Mouse (Mus musculus): ENCODE data around the gene Alkal2. TPM values are rescaled to one million over a fixed set of nuclear protein-coding genes. Genes with fewer than 3 reads are reported as not detected.

Gene Alkal2
- polyA plus RNA-seq, 1 experiment from 2014 or later = 0.89 TPM

DNA sequence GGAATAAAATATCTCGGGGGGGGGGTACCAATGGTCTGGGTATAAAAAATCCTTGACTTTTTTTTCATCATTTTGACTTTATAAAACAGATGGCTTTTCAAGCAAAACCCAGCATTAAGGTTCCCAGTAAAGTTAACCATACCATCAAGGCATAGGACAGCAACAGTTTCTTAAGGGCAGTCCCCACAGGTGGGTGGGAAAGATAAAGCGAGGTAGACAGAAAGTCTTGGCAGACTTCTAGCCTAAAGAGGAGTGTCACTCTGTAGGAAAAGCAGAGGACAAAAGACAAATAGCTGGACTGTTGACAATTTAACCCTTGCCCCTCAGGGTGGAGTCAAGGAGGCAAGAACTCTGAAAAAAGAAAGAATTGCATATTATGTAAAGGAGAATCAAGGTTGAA lies 25.8 kb downstream of the Alkal2 start:
- DNase-seq (ENCODE audit: low spot score) (no peak), ATAC-seq (replicated peaks; ENCODE audit: low FRiP score, low TSS enrichment, low read depth) (no peak)
- H3K4me3 ChIP-seq (ENCODE audit: low read depth, low read length) = no peak overlapping the region
- H3K9me3 ChIP-seq (ENCODE audit: control insufficient read depth, low read length) = no peaks in the 10 kb centered on the region
- H3K4me1 ChIP-seq (replicated peaks; ENCODE audit: control insufficient read depth, insufficient read depth, low read length) = peaks cover 17% of the 10 kb centered on the region
- H3K27me3 ChIP-seq (replicated peaks; ENCODE audit: control insufficient read depth, insufficient read depth, low read length) = no peaks in the 10 kb centered on the region
- H3K36me3 ChIP-seq (ENCODE audit: control insufficient read depth, insufficient read depth, low read length) = peaks cover 5% of the 10 kb centered on the region
- no peak overlapping the region for H3K27ac ChIP-seq (ENCODE audit: low read depth)
- WGBS = 80% methylated on average over 2 of the region's 2 CpGs
- H3K9ac ChIP-seq (ENCODE audit: low read length) = no peak overlapping the region
- H3K4me2 ChIP-seq (ENCODE audit: low read length) = peak overlapping the region; percentile 89; the same call in 1 of the 2 replicates

DNA sequence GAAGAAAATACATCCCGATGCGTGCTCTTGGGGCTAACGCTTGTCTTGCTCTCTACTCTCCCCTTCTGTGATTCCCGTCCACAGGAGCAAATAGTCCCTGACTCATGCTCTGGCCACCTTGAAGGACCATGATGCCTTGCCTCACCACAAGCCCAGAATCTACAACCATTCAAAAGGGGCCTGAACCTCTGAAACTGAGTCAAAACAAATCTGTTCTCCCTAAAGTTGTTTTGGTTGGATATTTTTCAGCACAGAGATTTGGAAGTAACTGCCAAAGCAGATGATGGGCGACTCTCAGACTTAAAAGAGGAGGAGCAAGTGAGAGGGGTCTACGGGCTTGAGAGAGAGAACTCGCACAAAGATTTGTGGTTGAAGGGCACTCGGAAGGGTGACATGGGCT lies 26.7 kb downstream of the Alkal2 start:
- H3K27ac ChIP-seq (ENCODE audit: low read depth) = no peak overlapping the region
- no peaks in the 10 kb centered on the region for H3K9me3 ChIP-seq (ENCODE audit: control insufficient read depth, low read length)
- H3K36me3 ChIP-seq (ENCODE audit: control insufficient read depth, insufficient read depth, low read length) = peaks cover 5% of the 10 kb centered on the region
- DNase-seq (ENCODE audit: low spot score) = no peak
- WGBS = 18% methylated on average over 8 of the region's 8 CpGs
- H3K4me1 ChIP-seq (replicated peaks; ENCODE audit: control insufficient read depth, insufficient read depth, low read length) = peaks cover 17% of the 10 kb centered on the region
- H3K27me3 ChIP-seq (replicated peaks; ENCODE audit: control insufficient read depth, insufficient read depth, low read length) = no peaks in the 10 kb centered on the region
- peak overlapping the region; percentile 57 for H3K4me3 ChIP-seq (ENCODE audit: low read depth, low read length)
- peak overlapping the region; percentile 69 for H3K9ac ChIP-seq (ENCODE audit: low read length)
- peak overlapping the region; percentile 89 for H3K4me2 ChIP-seq (ENCODE audit: low read length)
- no peak for ATAC-seq (replicated peaks; ENCODE audit: low FRiP score, low TSS enrichment, low read depth)

DNA sequence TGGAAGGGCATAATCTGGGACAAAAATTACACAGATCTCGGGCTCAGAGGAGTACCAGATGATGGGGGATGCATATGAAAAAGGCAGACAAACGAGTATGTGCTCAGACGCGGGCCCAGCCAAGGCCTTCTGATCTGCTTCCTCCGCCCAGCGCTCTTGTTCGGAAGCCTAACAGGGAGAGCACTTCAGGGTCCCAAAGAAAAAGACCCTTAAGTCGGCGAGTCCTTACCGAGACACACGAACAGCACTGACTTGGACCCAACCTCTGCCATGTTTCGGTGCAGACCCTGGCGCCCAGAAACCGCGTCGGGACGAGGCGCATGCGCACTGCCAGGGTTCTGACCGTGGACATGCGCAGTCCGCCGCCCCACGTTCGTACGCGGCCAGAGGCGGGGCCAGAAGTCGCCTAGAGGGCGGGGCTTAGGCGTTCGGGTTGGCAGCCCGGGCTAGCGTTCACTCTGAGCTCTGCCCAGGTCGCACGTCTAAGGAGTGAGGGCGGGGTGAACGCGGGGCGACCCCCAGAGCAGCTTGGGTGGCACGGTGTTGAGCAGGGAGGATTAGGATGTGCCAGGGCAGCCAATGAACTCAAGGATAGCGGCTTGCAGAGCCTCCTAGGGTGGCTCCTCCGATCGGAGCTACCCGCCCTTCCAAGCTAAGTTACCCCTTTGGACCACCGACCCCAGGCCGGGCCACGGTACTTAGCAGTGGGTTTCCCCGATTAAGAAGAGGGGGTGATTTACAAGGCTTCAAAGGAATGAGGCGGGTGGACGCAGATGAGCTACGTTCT lies 27.3 kb downstream of the Alkal2 start, which contains the start of the genes Acp1 and Sh3yl1:
Acp1 (minus strand) TSS at position 329 of the 787 bp plus-strand sequence.
Sh3yl1 (plus strand) TSS at position 408 of the 787 bp plus-strand sequence.
- H3K9me3 ChIP-seq (ENCODE audit: control insufficient read depth, low read length) = no peaks in the 10 kb centered on the region
- H3K4me1 ChIP-seq (replicated peaks; ENCODE audit: control insufficient read depth, insufficient read depth, low read length) = peaks cover 17% of the 10 kb centered on the region

DNA sequence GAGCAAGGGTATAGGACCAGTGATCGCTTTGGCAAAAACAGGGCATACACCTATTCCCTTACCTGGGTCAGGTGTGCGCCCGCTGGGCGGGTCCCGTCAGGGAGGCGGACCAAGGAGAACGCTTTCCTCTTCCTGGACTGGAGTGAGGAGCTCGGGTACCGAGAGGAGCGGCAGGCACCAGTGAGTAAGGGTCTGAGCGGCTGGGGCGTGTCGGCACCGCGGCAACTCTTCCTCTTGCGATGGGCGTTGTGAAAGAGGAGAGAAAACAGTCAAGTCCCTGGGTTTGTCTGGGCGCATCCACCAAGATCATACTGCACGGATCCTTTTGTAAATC lies 27.9 kb downstream of the Alkal2 start:
- WGBS = under 1% methylated on average over 19 of the region's 19 CpGs
- Histone ChIP-seq H3K27me3 (replicated peaks; ENCODE audit: control insufficient read depth, insufficient read depth, low read length) (no peaks in the 10 kb centered on the region), H3K9me3 (ENCODE audit: control insufficient read depth, low read length) (no peaks in the 10 kb centered on the region), H3K4me3 (ENCODE audit: low read depth, low read length) (peak overlapping the region; percentile 57), H3K9ac (ENCODE audit: low read length) (peak overlapping the region; percentile 69), H3K4me2 (ENCODE audit: low read length) (peak overlapping the region; percentile 93), H3K36me3 (ENCODE audit: control insufficient read depth, insufficient read depth, low read length) (peaks cover 5% of the 10 kb centered on the region), H3K27ac (ENCODE audit: low read depth) (0 out of 2 replicates have a peak overlapping the region, but pooled peaks have one; percentile 22), H3K4me1 (replicated peaks; ENCODE audit: control insufficient read depth, insufficient read depth, low read length) (peaks cover 17% of the 10 kb centered on the region)
- ATAC-seq (replicated peaks; ENCODE audit: low FRiP score, low TSS enrichment, low read depth) = peak; percentile 87
- no peak for DNase-seq (ENCODE audit: low spot score)

More for the DNA sequence above, 27.3 kb downstream of the Alkal2 start, which contains the start of the genes Acp1 and Sh3yl1:
- ATAC-seq (replicated peaks; ENCODE audit: low FRiP score, low TSS enrichment, low read depth) (peak; percentile 96), DNase-seq (ENCODE audit: low spot score) (peak; percentile 95)
- Histone ChIP-seq H3K4me3 (ENCODE audit: low read depth, low read length) (peak within 1 kb of the TSS; percentile 57), H3K9ac (ENCODE audit: low read length) (peak within 1 kb of the TSS; percentile 69), H3K27ac (ENCODE audit: low read depth) (0 out of 2 replicates have a peak within 1 kb of the TSS, but pooled peaks have one; percentile 22), H3K27me3 (replicated peaks; ENCODE audit: control insufficient read depth, insufficient read depth, low read length) (no peaks in the 10 kb centered on the region), H3K36me3 (ENCODE audit: control insufficient read depth, insufficient read depth, low read length) (peaks cover 5% of the 10 kb centered on the region), H3K4me2 (ENCODE audit: low read length) (peak within 1 kb of the TSS; percentile 93)
- under 1% methylated on average over 52 of the region's 52 CpGs for WGBS

DNA sequence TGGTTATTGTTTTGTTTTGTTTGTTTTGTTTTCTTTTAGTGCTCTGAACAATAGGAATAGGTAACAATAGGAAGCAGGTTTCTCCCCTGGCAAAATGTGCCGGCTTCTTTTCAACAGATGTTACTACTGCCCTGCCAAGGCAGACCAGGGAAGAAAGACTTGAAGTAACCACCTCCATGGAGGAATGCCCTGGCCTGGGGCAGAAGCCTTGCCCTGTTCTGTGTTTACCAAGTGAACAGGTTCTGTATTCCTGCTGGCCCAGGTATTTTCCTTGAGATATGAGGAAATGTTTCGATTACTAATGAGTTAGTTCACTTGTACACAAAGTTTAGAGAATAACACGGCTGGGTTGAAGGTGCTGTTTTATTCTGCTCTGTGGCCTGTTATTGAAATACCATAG lies 28.7 kb downstream of the Alkal2 start:
- DNase-seq (ENCODE audit: low spot score) (no peak), ATAC-seq (replicated peaks; ENCODE audit: low FRiP score, low TSS enrichment, low read depth) (no peak)
- Histone ChIP-seq H3K36me3 (ENCODE audit: control insufficient read depth, insufficient read depth, low read length) (peaks cover 5% of the 10 kb centered on the region), H3K4me1 (replicated peaks; ENCODE audit: control insufficient read depth, insufficient read depth, low read length) (peaks cover 17% of the 10 kb centered on the region), H3K9ac (ENCODE audit: low read length) (no peak overlapping the region), H3K27ac (ENCODE audit: low read depth) (no peak overlapping the region), H3K4me3 (ENCODE audit: low read depth, low read length) (peak overlapping the region; percentile 57), H3K27me3 (replicated peaks; ENCODE audit: control insufficient read depth, insufficient read depth, low read length) (no peaks in the 10 kb centered on the region), H3K9me3 (ENCODE audit: control insufficient read depth, low read length) (no peaks in the 10 kb centered on the region), H3K4me2 (ENCODE audit: low read length) (peak overlapping the region; percentile 93)
- WGBS = 64% methylated on average over 3 of the region's 3 CpGs

DNA sequence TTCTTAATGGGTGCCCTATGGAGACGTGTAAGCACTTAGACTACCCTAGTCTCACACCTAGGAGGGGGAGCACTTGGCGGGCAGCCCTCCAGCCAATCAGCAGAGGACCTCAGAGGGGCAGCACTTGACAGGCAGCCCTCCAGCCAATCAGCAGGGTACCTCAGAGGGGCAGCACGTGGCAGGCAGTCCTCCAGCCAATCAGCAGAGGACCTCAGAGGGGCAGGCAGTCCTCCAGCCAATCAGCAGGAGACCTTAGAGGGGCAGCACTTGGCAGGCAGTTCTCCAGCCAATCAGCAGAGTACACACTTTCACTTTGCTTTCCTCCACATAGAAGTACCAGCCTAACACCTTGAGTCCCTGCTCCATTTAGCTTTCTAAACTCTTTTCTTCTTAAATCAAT lies 38.3 kb downstream of the Alkal2 start:
- no peak for ATAC-seq (replicated peaks; ENCODE audit: low FRiP score, low TSS enrichment, low read depth)
- WGBS = 78% methylated on average over 3 of the region's 3 CpGs
- Histone ChIP-seq H3K9ac (ENCODE audit: low read length) (no peak overlapping the region), H3K36me3 (ENCODE audit: control insufficient read depth, insufficient read depth, low read length) (0 out of 2 replicates have a peak, but pooled peaks cover 3% of the 10 kb centered on the region), H3K27me3 (replicated peaks; ENCODE audit: control insufficient read depth, insufficient read depth, low read length) (no peaks in the 10 kb centered on the region), H3K4me1 (replicated peaks; ENCODE audit: control insufficient read depth, insufficient read depth, low read length) (no peaks in the 10 kb centered on the region), H3K4me3 (ENCODE audit: low read depth, low read length) (no peak overlapping the region), H3K4me2 (ENCODE audit: low read length) (no peak overlapping the region), H3K27ac (ENCODE audit: low read depth) (no peak overlapping the region), H3K9me3 (ENCODE audit: control insufficient read depth, low read length) (no peaks in the 10 kb centered on the region)
- DNase-seq (ENCODE audit: low spot score) = no peak

DNA sequence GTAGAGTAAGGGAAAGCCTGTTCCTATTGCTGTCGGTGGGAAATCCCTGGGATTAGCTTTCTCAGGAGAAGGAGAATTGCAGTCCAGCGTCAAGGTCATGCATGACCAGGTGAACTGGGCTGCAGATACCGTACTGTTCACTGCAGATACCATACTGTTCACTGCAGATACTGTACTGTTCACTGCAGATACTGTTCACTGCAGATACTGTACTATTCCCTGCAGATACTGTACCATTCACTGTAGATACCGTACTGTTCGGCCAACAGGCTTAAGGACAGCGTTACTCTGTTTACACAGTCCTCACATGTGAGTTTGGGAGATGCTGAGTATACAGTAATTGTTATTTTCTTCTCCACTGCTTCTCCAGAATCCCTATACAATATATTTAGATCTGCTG lies 44.1 kb downstream of the Alkal2 start:
- H3K36me3 ChIP-seq (ENCODE audit: control insufficient read depth, insufficient read depth, low read length) = 0 out of 2 replicates have a peak, but pooled peaks cover 3% of the 10 kb centered on the region
- no peak overlapping the region for H3K27ac ChIP-seq (ENCODE audit: low read depth)
- 85% methylated on average over 6 of the region's 6 CpGs for WGBS
- ATAC-seq (replicated peaks; ENCODE audit: low FRiP score, low TSS enrichment, low read depth) = no peak
- H3K4me3 ChIP-seq (ENCODE audit: low read depth, low read length) = no peak overlapping the region
- no peaks in the 10 kb centered on the region for H3K9me3 ChIP-seq (ENCODE audit: control insufficient read depth, low read length)
- no peak for DNase-seq (ENCODE audit: low spot score)
- no peaks in the 10 kb centered on the region for H3K4me1 ChIP-seq (replicated peaks; ENCODE audit: control insufficient read depth, insufficient read depth, low read length)
- no peak overlapping the region for H3K9ac ChIP-seq (ENCODE audit: low read length)
- H3K4me2 ChIP-seq (ENCODE audit: low read length) = no peak overlapping the region
- no peaks in the 10 kb centered on the region for H3K27me3 ChIP-seq (replicated peaks; ENCODE audit: control insufficient read depth, insufficient read depth, low read length)

DNA sequence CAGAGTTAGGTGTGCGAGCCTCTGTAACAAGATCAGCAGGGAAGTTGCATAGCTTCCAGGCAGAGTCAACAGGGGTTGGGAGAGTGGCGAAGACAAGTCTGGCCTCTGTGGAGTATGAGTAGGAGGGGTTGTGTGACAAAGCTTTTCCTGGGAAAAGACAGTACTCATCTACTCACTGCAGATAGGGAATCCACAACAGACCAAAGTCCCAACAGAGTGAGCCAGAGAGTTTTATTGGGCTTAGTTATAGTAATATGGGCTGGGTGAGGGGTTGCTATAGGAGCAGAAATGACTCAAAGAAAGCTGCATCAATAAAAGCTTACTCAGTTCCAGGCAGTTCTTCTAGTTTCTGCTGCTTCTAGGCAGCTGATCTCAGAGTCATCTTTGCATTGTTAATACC lies 49.2 kb downstream of the Alkal2 start:
- H3K27ac ChIP-seq (ENCODE audit: low read depth) = no peak overlapping the region
- 80% methylated on average over 2 of the region's 2 CpGs for WGBS
- H3K9ac ChIP-seq (ENCODE audit: low read length) = no peak overlapping the region
- no peak overlapping the region for H3K4me3 ChIP-seq (ENCODE audit: low read depth, low read length)
- no peaks in the 10 kb centered on the region for H3K9me3 ChIP-seq (ENCODE audit: control insufficient read depth, low read length)
- ATAC-seq (replicated peaks; ENCODE audit: low FRiP score, low TSS enrichment, low read depth) = peak; percentile 62; the same call in 1 of the 2 replicates
- H3K36me3 ChIP-seq (ENCODE audit: control insufficient read depth, insufficient read depth, low read length) = no peaks in the 10 kb centered on the region
- no peak for DNase-seq (ENCODE audit: low spot score)
- H3K4me2 ChIP-seq (ENCODE audit: low read length) = no peak overlapping the region
- H3K27me3 ChIP-seq (replicated peaks; ENCODE audit: control insufficient read depth, insufficient read depth, low read length) = no peaks in the 10 kb centered on the region
- no peaks in the 10 kb centered on the region for H3K4me1 ChIP-seq (replicated peaks; ENCODE audit: control insufficient read depth, insufficient read depth, low read length)
